Mouse (Mus musculus) G1E (cell line): Measurements from ENCODE around the gene Arl6ip5. TPM values are rescaled to one million over a fixed set of nuclear protein-coding genes. Genes with fewer than 3 reads are reported as not detected.

Experiments
- ATAC-seq: 2 replicates; pipeline ENCODE4 v1.8.0; 2016; ENCODE audit warnings: mild to moderate bottlenecking; ENCODE audit not compliant: insufficient number of reproducible peaks, poor library complexity, low FRiP score, severe bottlenecking; ENCODE audit errors: extremely low read depth
- DNase-seq: peaks from one replicate; pipeline ENCODE4 v3.0.0; 2012; ENCODE audit warnings: low spot score
- H3K27me3 ChIP-seq: 2 replicates; pipeline ENCODE4 v1.6.1; 2012; ENCODE audit warnings: mild to moderate bottlenecking, low read length, inconsistent platforms; ENCODE audit not compliant: insufficient read depth
- H3K36me3 ChIP-seq: replicated peaks from 2 replicates; pipeline ENCODE3; 2012; ENCODE audit warnings: mild to moderate bottlenecking, inconsistent platforms
- H3K4me1 ChIP-seq: 2 replicates; pipeline ENCODE4 v1.6.1; 2012; ENCODE audit warnings: low read depth, low read length, inconsistent platforms, mixed read lengths; ENCODE audit not compliant: insufficient read depth
- H3K4me3 ChIP-seq: 2 replicates; pipeline ENCODE4 v1.5.1; 2012; ENCODE audit warnings: low read depth, mild to moderate bottlenecking, inconsistent platforms, low read length, moderate library complexity, mixed read lengths
- H3K9me3 ChIP-seq: replicated peaks from 2 replicates; pipeline ENCODE4 v1.6.1; 2012; ENCODE audit warnings: inconsistent platforms
- CTCF ChIP-seq: IDR thresholded peaks from 2 replicates; pipeline ENCODE4 v1.5.1; 2012; ENCODE audit warnings: low read depth, low read length, inconsistent platforms, mixed read lengths
- GATA1 ChIP-seq: IDR thresholded peaks from 2 replicates; pipeline ENCODE4 v1.6.1; 2012; ENCODE audit warnings: borderline replicate concordance, low read length, inconsistent platforms, mixed read lengths
- GATA2 ChIP-seq: IDR thresholded peaks from 2 replicates; pipeline ENCODE4 v1.6.1; 2012; ENCODE audit warnings: low read depth, low read length, inconsistent platforms, borderline replicate concordance
- POLR2AphosphoS5 ChIP-seq: IDR thresholded peaks from 2 replicates; pipeline ENCODE4 v1.6.1; 2012; ENCODE audit warnings: low read depth, low read length, inconsistent platforms; ENCODE audit not compliant: insufficient replicate concordance
- TAL1 ChIP-seq: conservative IDR thresholded peaks from 2 replicates; pipeline ENCODE4 v1.6.1; 2012; ENCODE audit warnings: low read depth, low read length, inconsistent platforms, mixed read lengths
- polyA plus RNA-seq: library from polyadenylated mRNA; stranded (reverse); fragments of >175 nt; gene quantifications from 2 replicates; pipeline ENCODE4 v1.2.3, GENCODE M21; 2012
- total RNA-seq, 2 experiments: library from RNA; stranded (forward) in 1 of 2; stranded (reverse) in 1 of 2; fragments of 200-1000 nt in 1 of 2; fragments of >200 nt in 1 of 2; fragmentation: Nextera tagmentation in 1 of 2; gene quantifications; 2 replicates each; pipeline ENCODE4 v1.2.3; 2014 to 2017

Gene Arl6ip5
- total and polyA plus RNA-seq, 3 experiments: 22.4 to 81.2 (median 54.5) TPM

DNA sequence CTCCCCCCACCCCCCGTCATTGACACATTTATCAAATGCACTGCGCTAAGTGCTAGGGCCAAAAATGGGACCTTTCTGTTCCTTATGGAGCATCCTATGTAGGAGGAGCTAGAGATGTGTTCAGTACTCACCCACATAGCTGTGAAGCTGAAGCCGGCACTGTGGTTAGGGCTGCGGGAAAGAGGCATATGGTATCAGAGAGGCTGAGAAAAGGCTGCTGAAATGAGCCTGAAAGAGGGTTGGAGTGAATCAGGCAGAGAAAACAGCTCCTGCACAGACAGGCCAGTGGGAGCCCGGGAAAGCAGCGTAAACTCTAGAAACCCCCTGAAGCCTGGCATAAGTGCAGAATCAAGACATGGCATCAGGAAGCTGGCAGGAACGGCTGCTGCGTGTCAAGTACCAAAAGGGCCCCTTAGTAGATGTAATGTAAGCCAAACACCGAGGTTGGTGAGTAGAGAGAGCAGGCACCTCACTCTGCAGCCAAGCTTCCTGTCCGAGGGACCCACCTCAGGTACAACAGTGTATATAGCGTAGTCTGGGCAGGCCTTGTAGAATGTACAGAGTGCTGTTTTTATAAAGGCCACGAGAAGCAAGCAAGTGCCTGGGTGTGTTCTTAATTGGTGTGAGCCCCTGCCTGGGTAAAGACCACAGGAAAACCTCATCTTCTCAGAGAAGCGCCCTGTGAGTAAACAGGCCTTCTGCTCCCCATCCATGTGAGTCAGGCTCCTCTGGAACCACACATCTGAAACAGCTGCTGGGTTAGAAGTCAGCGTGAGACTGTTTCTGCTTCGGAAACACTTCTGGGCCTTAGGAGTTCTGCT, 10.9 kb downstream of the Arl6ip5 start:
- ATAC-seq (no peak), DNase-seq (no peak)
- peaks cover 76% of the 10 kb centered on the region for H3K36me3 ChIP-seq
- no peak for TF ChIP-seq GATA1
- TF ChIP-seq POLR2AphosphoS5: no peak
- no peak for TF ChIP-seq CTCF
- no peak for TF ChIP-seq TAL1
- no peak for TF ChIP-seq GATA2
- H3K9me3 ChIP-seq: no peaks in the 10 kb centered on the region
- no peak overlapping the region for H3K4me3 ChIP-seq
- H3K27me3 ChIP-seq: no peaks in the 10 kb centered on the region
- H3K4me1 ChIP-seq: peaks cover 52% of the 10 kb centered on the region

DNA sequence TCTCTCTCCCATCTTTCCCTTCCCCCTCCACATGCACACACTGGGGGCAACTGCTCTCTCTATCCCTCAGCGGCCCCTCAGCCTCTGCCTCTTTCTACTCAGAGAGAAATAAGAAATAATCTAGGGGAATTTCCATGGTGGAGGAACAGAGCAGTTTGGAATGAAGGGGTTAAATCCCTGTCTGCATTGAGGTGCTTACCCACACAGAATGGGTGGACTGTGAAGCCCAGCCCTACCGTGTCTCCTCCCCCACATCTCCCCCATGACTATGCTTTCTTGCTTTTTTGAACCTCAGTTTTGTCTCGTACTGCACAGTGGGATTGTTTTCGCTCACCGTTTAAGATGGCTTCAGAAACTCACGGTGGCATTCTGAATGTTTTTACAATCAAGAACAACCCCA, 11.8 kb downstream of the Arl6ip5 start:
- H3K4me1 ChIP-seq: peaks cover 50% of the 10 kb centered on the region
- DNase-seq (peak; percentile 30), ATAC-seq (no peak)
- H3K9me3 ChIP-seq: no peaks in the 10 kb centered on the region
- H3K36me3 ChIP-seq: peaks cover 77% of the 10 kb centered on the region
- no peak for TF ChIP-seq TAL1
- TF ChIP-seq GATA2: no peak
- no peak for TF ChIP-seq POLR2AphosphoS5
- no peak for TF ChIP-seq GATA1
- TF ChIP-seq CTCF: no peak
- no peaks in the 10 kb centered on the region for H3K27me3 ChIP-seq
- H3K4me3 ChIP-seq: no peak overlapping the region

- Histone ChIP-seq H3K4me3 (no peak overlapping the region), H3K27me3 (no peaks in the 10 kb centered on the region), H3K36me3 (peaks cover 83% of the 10 kb centered on the region), H3K4me1 (peaks cover 50% of the 10 kb centered on the region), H3K9me3 (no peaks in the 10 kb centered on the region)
- no peak for DNase-seq
- no peak for ATAC-seq
- TF ChIP-seq GATA1 (no peak), POLR2AphosphoS5 (no peak), TAL1 (no peak), CTCF (no peak), GATA2 (no peak)
These were observed 12.5 kb downstream of the Arl6ip5 start for GRCm38 (mm10) chr6:97222931-97223467.

GRCm38 (mm10) chr6:97223566-97223965, 13.1 kb downstream of the Arl6ip5 start:
- H3K9me3 ChIP-seq: no peaks in the 10 kb centered on the region
- peaks cover 50% of the 10 kb centered on the region for H3K4me1 ChIP-seq
- H3K4me3 ChIP-seq: no peak overlapping the region
- TF ChIP-seq GATA2 (no peak), TAL1 (no peak), GATA1 (no peak), CTCF (no peak), POLR2AphosphoS5 (no peak)
- DNase-seq (no peak), ATAC-seq (no peak)
- H3K27me3 ChIP-seq: no peaks in the 10 kb centered on the region
- peaks cover 84% of the 10 kb centered on the region for H3K36me3 ChIP-seq

- Histone ChIP-seq H3K4me1 (peaks cover 50% of the 10 kb centered on the region), H3K27me3 (no peaks in the 10 kb centered on the region), H3K36me3 (peaks cover 83% of the 10 kb centered on the region), H3K4me3 (no peak overlapping the region), H3K9me3 (no peaks in the 10 kb centered on the region)
- no peak for ATAC-seq
- no peak for DNase-seq
- TF ChIP-seq GATA1 (no peak), CTCF (no peak), GATA2 (no peak), POLR2AphosphoS5 (no peak), TAL1 (no peak)
These were observed 14.0 kb downstream of the Arl6ip5 start for GRCm38 (mm10) chr6:97224505-97224904.

DNA sequence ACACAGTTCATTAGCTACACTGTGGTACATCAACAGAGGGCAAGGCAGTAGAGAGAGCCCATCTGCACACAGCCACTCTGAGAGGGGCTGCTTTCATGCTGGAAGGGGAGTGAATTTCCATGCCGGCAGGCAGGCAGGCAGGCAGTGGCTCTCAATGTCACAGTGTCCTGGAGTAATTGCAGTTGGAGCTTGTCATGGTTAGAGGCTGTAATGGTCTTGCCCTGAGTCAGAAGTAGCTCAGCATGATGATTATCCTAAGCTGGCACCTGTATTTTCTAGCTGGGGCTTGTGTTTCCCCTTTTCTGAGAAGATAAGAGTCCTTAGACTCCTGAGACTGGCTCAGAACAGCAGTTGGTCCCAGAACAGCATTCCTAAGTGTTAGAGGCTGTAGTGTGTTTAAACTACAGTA, 15.6 kb downstream of the Arl6ip5 start:
- Histone ChIP-seq H3K9me3 (no peaks in the 10 kb centered on the region), H3K4me3 (no peak overlapping the region), H3K4me1 (peaks cover 43% of the 10 kb centered on the region), H3K27me3 (no peaks in the 10 kb centered on the region), H3K36me3 (peaks cover 87% of the 10 kb centered on the region)
- no peak for TF ChIP-seq CTCF
- TF ChIP-seq TAL1: no peak
- no peak for TF ChIP-seq POLR2AphosphoS5
- TF ChIP-seq GATA2: no peak
- DNase-seq (no peak), ATAC-seq (peak; percentile 37; the same call in 1 of the 2 replicates)
